11 mouse cellular contexts compared by ENCODE assay signal in the genomic region with DNA sequence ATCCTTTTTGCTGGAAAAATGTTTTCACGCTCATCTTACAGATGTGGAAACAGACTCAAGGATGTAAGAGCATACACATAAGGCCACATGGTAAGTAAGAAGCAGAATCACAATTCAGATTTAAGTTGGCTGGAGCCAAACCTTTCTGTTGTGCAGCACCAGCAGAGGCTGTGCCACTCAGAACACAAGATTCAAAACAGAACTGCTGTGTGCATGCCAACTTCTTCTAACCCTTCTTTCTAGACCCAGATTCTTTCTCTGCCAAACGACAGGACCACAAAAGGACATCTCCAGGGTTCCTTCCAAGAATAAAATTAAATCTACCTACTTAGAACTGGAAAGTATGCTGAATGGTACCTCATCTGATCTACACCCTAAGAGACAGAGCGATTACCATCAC. TPM values are rescaled to one million over a fixed set of nuclear protein-coding genes. Genes with fewer than 3 reads are reported as not detected.
DNase-seq lines count a peak whose midpoint lies in the region; ATAC-seq and TF ChIP-seq lines count a peak whose summit lies in the region.
"Had no signal": no experiment of that assay in that cellular context is flagged by ENCODE, and none has a peak within 500 bp of the region (broad histone marks: within the 10 kb centered on the region; RNA-seq: fewer than 3 reads in every experiment).

No protein-coding gene starts in this region.

- H3K79me2 ChIP-seq in myocyte (ENCODE audit: control insufficient read depth, insufficient read depth) = peaks cover 70% of the 10 kb centered on the region

- 0 out of 2 replicates have a peak overlapping the region, but pooled peaks have one; percentile 13 for H3K4me2 ChIP-seq in heart, embryonic 13.5 days
- H3K4me2 ChIP-seq in lung, embryonic 15.5 days = no peak overlapping the region
- H3K4me2 ChIP-seq in forebrain, embryonic 14.5 days (ENCODE audit: low read length) = no peak overlapping the region
- peak overlapping the region; percentile 13 for H3K4me2 ChIP-seq in myocyte (ENCODE audit: low read depth)
- H3K4me2 ChIP-seq: midbrain, embryonic 12.5 days had no signal

- no peak overlapping the region for H3ac ChIP-seq in myocyte (ENCODE audit: control insufficient read depth, insufficient read length)

- H3K27ac ChIP-seq in heart, embryonic 13.5 days (replicated peaks) = peak overlapping the region; percentile 58
- H3K27ac ChIP-seq in lung, embryonic 15.5 days = peak overlapping the region; percentile 73
- H3K27ac ChIP-seq in forebrain, embryonic 14.5 days (ENCODE audit: low read depth, low read length) = peak overlapping the region; percentile 29; the same call in 1 of the 2 replicates

- no peaks in the 10 kb centered on the region for H3K27me3 ChIP-seq in heart, embryonic 13.5 days (replicated peaks)
- H3K27me3 ChIP-seq in lung, embryonic 15.5 days = no peaks in the 10 kb centered on the region
- no peaks in the 10 kb centered on the region for H3K27me3 ChIP-seq in forebrain, embryonic 14.5 days (replicated peaks; ENCODE audit: control insufficient read depth, insufficient read depth, low read length)
- H3K27me3 ChIP-seq in myocyte (ENCODE audit: control insufficient read depth, insufficient read depth, insufficient read length) = no peaks in the 10 kb centered on the region
- H3K27me3 ChIP-seq: midbrain, embryonic 12.5 days had no signal

- ATAC-seq in heart, embryonic 13.5 days (ENCODE audit: extremely low read depth, insufficient number of reproducible peaks, low FRiP score, low TSS enrichment) = no peak
- no peak for ATAC-seq in lung, embryonic 15.5 days (ENCODE audit: borderline replicate concordance, extremely low read depth, low FRiP score, low TSS enrichment)
- no peak for ATAC-seq in forebrain, embryonic 14.5 days
- ATAC-seq in cerebellum, adult (ENCODE audit: insufficient number of reproducible peaks, low FRiP score, low TSS enrichment) = no peak

- intact Hi-C loops in heart, postnatal 10 days (cut with DNase I) = loop anchor here (2.0 kb wide), 1 partner anchor 21 kb away; the partner anchor contains the start of gene Map2k1

- no peak overlapping the region for H3K4me3 ChIP-seq in heart, embryonic 13.5 days
- no peak overlapping the region for H3K4me3 ChIP-seq in lung, embryonic 15.5 days
- H3K4me3 ChIP-seq in forebrain, embryonic 14.5 days (ENCODE audit: low read depth, low read length) = no peak overlapping the region
- no peak overlapping the region for H3K4me3 ChIP-seq in myocyte
- H3K4me3 ChIP-seq: midbrain, embryonic 12.5 days had no signal

- no peak for DNase-seq in heart, postnatal 10 days
- DNase-seq in lung, postnatal 14 days = no peak
- no peak for DNase-seq in forebrain, embryonic 14.5 days (ENCODE audit: low spot score)
- no peak for DNase-seq in cerebellum, adult 8-10 months
- DNase-seq: cerebellum, adult 18-20 months; thymus, adult 2 months had no signal

- 80% methylated on average over 3 of the region's 3 CpGs for WGBS in heart, embryonic 13.5 days
- WGBS in lung, embryonic 15.5 days = 62% methylated on average over 3 of the region's 3 CpGs
- 73% methylated on average over 3 of the region's 3 CpGs for WGBS in forebrain, embryonic 14.5 days

- peaks cover 6% of the 10 kb centered on the region for H3K36me3 ChIP-seq in heart, embryonic 13.5 days
- H3K36me3 ChIP-seq in lung, embryonic 15.5 days = no peaks in the 10 kb centered on the region
- 0 out of 2 replicates have a peak, but pooled peaks cover 2% of the 10 kb centered on the region for H3K36me3 ChIP-seq in forebrain, embryonic 14.5 days (ENCODE audit: control insufficient read depth, insufficient read depth, low read length)
- no peaks in the 10 kb centered on the region for H3K36me3 ChIP-seq in myocyte (ENCODE audit: control insufficient read depth, insufficient read depth)
- H3K36me3 ChIP-seq: midbrain, embryonic 12.5 days had no signal

- H3K9ac ChIP-seq in heart, embryonic 13.5 days = peak overlapping the region; percentile 41; the same call in 1 of the 2 replicates
- no peak overlapping the region for H3K9ac ChIP-seq in lung, embryonic 15.5 days
- no peak overlapping the region for H3K9ac ChIP-seq in forebrain, embryonic 14.5 days (ENCODE audit: low read length)
- H3K9ac ChIP-seq: midbrain, embryonic 12.5 days had no signal

- peaks cover 50% of the 10 kb centered on the region for H3K4me1 ChIP-seq in heart, embryonic 13.5 days
- peaks cover 41% of the 10 kb centered on the region for H3K4me1 ChIP-seq in lung, embryonic 15.5 days
- peaks cover 9% of the 10 kb centered on the region; the same call in 1 of the 2 replicates for H3K4me1 ChIP-seq in forebrain, embryonic 14.5 days (ENCODE audit: control insufficient read depth, insufficient read depth, low read length)

- no peaks in the 10 kb centered on the region for H3K9me3 ChIP-seq in heart, embryonic 13.5 days
- H3K9me3 ChIP-seq in lung, embryonic 15.5 days = no peaks in the 10 kb centered on the region
- no peaks in the 10 kb centered on the region for H3K9me3 ChIP-seq in forebrain, embryonic 14.5 days (replicated peaks; ENCODE audit: control insufficient read depth, low read length)
- H3K9me3 ChIP-seq: midbrain, embryonic 12.5 days had no signal

- TF ChIP-seq POLR2A in myocyte (IDR thresholded peaks at IDR 0.05; ENCODE audit: insufficient read length, low read depth) = no peak

TF ChIP-seq in myocyte, 11 proteins besides CTCF, POLR2A, EP300 and RAD21:
- TF ChIP-seq MAX (IDR thresholded peaks at IDR 0.05; ENCODE audit: low read depth) = no peak
- TF ChIP-seq USF1 (IDR thresholded peaks at IDR 0.05; ENCODE audit: low read depth) = no peak
- no peak for TF ChIP-seq E2F4 (IDR thresholded peaks at IDR 0.05; ENCODE audit: insufficient read depth)
- TF ChIP-seq SRF (IDR thresholded peaks at IDR 0.05; ENCODE audit: control insufficient read depth, insufficient read length, low read depth) = no peak
- no peak for TF ChIP-seq REST (IDR thresholded peaks at IDR 0.05; ENCODE audit: insufficient read depth, insufficient read length)
- no peak for TF ChIP-seq POLR2AphosphoS2 (IDR thresholded peaks at IDR 0.05; ENCODE audit: insufficient read length, low read depth)
- TF ChIP-seq MYOD1 (IDR thresholded peaks at IDR 0.05; ENCODE audit: control insufficient read depth in 1 of 3, insufficient read length in 2 of 3, low read depth in 2 of 3) = no peak
- TF ChIP-seq CEBPB (IDR thresholded peaks at IDR 0.05; ENCODE audit: insufficient read depth, poor library complexity, severe bottlenecking) = no peak
- no peak for TF ChIP-seq TCF12 (IDR thresholded peaks at IDR 0.05; ENCODE audit: insufficient read depth, poor library complexity, severe bottlenecking)
- TF ChIP-seq MYOG (IDR thresholded peaks at IDR 0.05; ENCODE audit: control insufficient read depth in 1 of 3, insufficient read depth in 1 of 3, insufficient read length in 2 of 3, low read depth in 2 of 3) = no peak
- no peak for TF ChIP-seq TCF3 (IDR thresholded peaks at IDR 0.05; ENCODE audit: insufficient read length, low read depth)
TF ChIP-seq in myocyte: peak in this region for 0.

RNA-seq across cellular contexts. Expression of gene Uchl4, which starts 3.3 kb away (rescaled TPM):
- 1.6 and 1.7 TPM in 2 replicates for polyA plus RNA-seq in heart, embryonic 13.5 days (2015; fragmentation: Nextera tagmentation; extraction: Ambion mirVana)
- 1 to 10 TPM; 2.1 to 2.2 TPM for total RNA-seq in heart, postnatal 10 days (2021)
- 1.1 and 2.4 TPM in 2 replicates for polyA plus RNA-seq in lung, embryonic 15.5 days (2015; fragmentation: Nextera tagmentation; extraction: Ambion mirVana)
- 1.7 and 2.2 TPM in 2 replicates for polyA plus RNA-seq in forebrain, embryonic 14.5 days (2014; fragmentation: Nextera tagmentation; extraction: Ambion mirVana)
- polyA plus RNA-seq in myocyte (2012; fragmentation: generic; extraction: Trizol) = 0.34 TPM
- polyA plus RNA-seq: thymus, adult 2 months had no signal

RNA-seq across cellular contexts. Expression of gene Map2k1, which starts 21.8 kb away (rescaled TPM):
- 79.0 and 86.7 TPM in 2 replicates for polyA plus RNA-seq in heart, embryonic 13.5 days (2015; fragmentation: Nextera tagmentation; extraction: Ambion mirVana)
- 10 to 100 TPM; 59.6 to 65.1 TPM for total RNA-seq in heart, postnatal 10 days (2021)
- polyA plus RNA-seq in lung, embryonic 15.5 days (2015; fragmentation: Nextera tagmentation; extraction: Ambion mirVana) = 69.9 and 70.3 TPM in 2 replicates
- polyA plus RNA-seq in forebrain, embryonic 14.5 days (2014; fragmentation: Nextera tagmentation; extraction: Ambion mirVana) = 42.2 and 50.7 TPM in 2 replicates
- 67.3 TPM for polyA plus RNA-seq in myocyte (2012; fragmentation: generic; extraction: Trizol)

RNA-seq across cellular contexts. Expression of gene Tipin, which starts 49.7 kb away (rescaled TPM):
- polyA plus RNA-seq in heart, embryonic 13.5 days (2015; fragmentation: Nextera tagmentation; extraction: Ambion mirVana) = 129 and 133 TPM in 2 replicates
- total RNA-seq in heart, postnatal 10 days (2021) = 10 to 100 TPM; 26.6 to 28.9 TPM
- 238 and 250 TPM in 2 replicates for polyA plus RNA-seq in lung, embryonic 15.5 days (2015; fragmentation: Nextera tagmentation; extraction: Ambion mirVana)
- 154 and 174 TPM in 2 replicates for polyA plus RNA-seq in forebrain, embryonic 14.5 days (2014; fragmentation: Nextera tagmentation; extraction: Ambion mirVana)
- 33.1 TPM for polyA plus RNA-seq in myocyte (2012; fragmentation: generic; extraction: Trizol)

RNA-seq across cellular contexts. Expression of gene Snapc5, which starts 52.6 kb away (rescaled TPM):
- 26.5 and 31.1 TPM in 2 replicates for polyA plus RNA-seq in heart, embryonic 13.5 days (2015; fragmentation: Nextera tagmentation; extraction: Ambion mirVana)
- total RNA-seq in heart, postnatal 10 days (2021) = 10 to 100 TPM; 19.9 to 24.2 TPM
- polyA plus RNA-seq in lung, embryonic 15.5 days (2015; fragmentation: Nextera tagmentation; extraction: Ambion mirVana) = 30.6 and 32.8 TPM in 2 replicates
- 21.3 and 24.3 TPM in 2 replicates for polyA plus RNA-seq in forebrain, embryonic 14.5 days (2014; fragmentation: Nextera tagmentation; extraction: Ambion mirVana)
- polyA plus RNA-seq in myocyte (2012; fragmentation: generic; extraction: Trizol) = 6.0 TPM

RNA-seq across cellular contexts. Expression of gene Rpl4, which starts 58.5 kb away (rescaled TPM):
- 707 and 780 TPM in 2 replicates for polyA plus RNA-seq in heart, embryonic 13.5 days (2015; fragmentation: Nextera tagmentation; extraction: Ambion mirVana)
- total RNA-seq in heart, postnatal 10 days (2021) = 100 to 1,000 TPM; 625 to 646 TPM
- polyA plus RNA-seq in lung, embryonic 15.5 days (2015; fragmentation: Nextera tagmentation; extraction: Ambion mirVana) = 1,133 and 1,159 TPM in 2 replicates
- polyA plus RNA-seq in forebrain, embryonic 14.5 days (2014; fragmentation: Nextera tagmentation; extraction: Ambion mirVana) = 868 and 950 TPM in 2 replicates
- 1,028 TPM for polyA plus RNA-seq in myocyte (2012; fragmentation: generic; extraction: Trizol)

Comparison
In these comparisons a context has a peak if more than half of its experiments do, and no peak if none do; other contexts are left out.
1. H3K4me2 ChIP-seq: peak in heart, embryonic 13.5 days (single experiment) and myocyte (single experiment); none in lung, embryonic 15.5 days (single experiment) and forebrain, embryonic 14.5 days (single experiment).
2. Peak in every context shown above with its lines, with median percentiles within 50 percentile points of each other: H3K27ac ChIP-seq.